In genomic region chr10:18435454-18435853, GRCm38 (mm10) we compare ENCODE assay signal across 19 mouse cellular contexts.
DNase-seq lines count a peak whose midpoint lies in the region; ATAC-seq and TF ChIP-seq lines count a peak whose summit lies in the region.
"Had no signal": no experiment of that assay in that cellular context is flagged by ENCODE, and none has a peak within 500 bp of the region (broad histone marks: within the 10 kb centered on the region; RNA-seq: fewer than 3 reads in every experiment).

No protein-coding gene starts in this region.

- DNase-seq in gastrocnemius, adult 2 months = no peak
- DNase-seq in gastrocnemius, postnatal 10 days = no peak
- peak; percentile 71 for DNase-seq in NIH3T3 (ENCODE audit: low read depth)
- no peak for DNase-seq in adrenal gland, postnatal 4 days (ENCODE audit: low spot score in 2 of 2)
- DNase-seq: adrenal gland, postnatal 36 days; cerebellum, adult 9-11 months; heart, adult 18-20 months; kidney, adult 18-20 months; kidney, postnatal 36 days; lung, postnatal 10 days; thymus, postnatal 25 days had no signal

- peaks cover 26% of the 10 kb centered on the region for H3K4me1 ChIP-seq in kidney, embryonic 15.5 days
- peaks cover 11% of the 10 kb centered on the region; the same call in 1 of the 2 replicates for H3K4me1 ChIP-seq in kidney, embryonic 14.5 days (ENCODE audit: control insufficient read depth, insufficient read depth, low read length)
- peaks cover 63% of the 10 kb centered on the region for H3K4me1 ChIP-seq in limb, embryonic 13.5 days
- peaks cover 21% of the 10 kb centered on the region for H3K4me1 ChIP-seq in neural tube, embryonic 15.5 days

- TF ChIP-seq CTCF in gastrocnemius, adult 2 months (IDR thresholded peaks at IDR 0.05) = no peak

- no peaks in the 10 kb centered on the region for H3K27me3 ChIP-seq in kidney, embryonic 15.5 days
- H3K27me3 ChIP-seq in kidney, embryonic 14.5 days (ENCODE audit: control insufficient read depth, insufficient read depth, low read length) = no peaks in the 10 kb centered on the region
- no peaks in the 10 kb centered on the region for H3K27me3 ChIP-seq in limb, embryonic 13.5 days
- no peaks in the 10 kb centered on the region for H3K27me3 ChIP-seq in neural tube, embryonic 15.5 days (replicated peaks)
- H3K27me3 ChIP-seq: CH12.LX; forebrain, embryonic 15.5 days; hindbrain, embryonic 12.5 days had no signal

- H3K4me3 ChIP-seq in gastrocnemius, adult 2 months = no peak overlapping the region
- no peak overlapping the region for H3K4me3 ChIP-seq in kidney, embryonic 15.5 days (replicated peaks)
- H3K4me3 ChIP-seq in kidney, embryonic 14.5 days (ENCODE audit: low read length) = no peak overlapping the region
- H3K4me3 ChIP-seq in limb, embryonic 13.5 days = no peak overlapping the region
- no peak overlapping the region for H3K4me3 ChIP-seq in neural tube, embryonic 15.5 days (replicated peaks)
- H3K4me3 ChIP-seq: forebrain, embryonic 15.5 days; hindbrain, embryonic 12.5 days had no signal

- H3K36me3 ChIP-seq in kidney, embryonic 15.5 days = no peaks in the 10 kb centered on the region
- H3K36me3 ChIP-seq in kidney, embryonic 14.5 days (ENCODE audit: control insufficient read depth, insufficient read depth, low read length) = no peaks in the 10 kb centered on the region
- H3K36me3 ChIP-seq in limb, embryonic 13.5 days = no peaks in the 10 kb centered on the region
- H3K36me3 ChIP-seq in neural tube, embryonic 15.5 days = no peaks in the 10 kb centered on the region
- H3K36me3 ChIP-seq: forebrain, embryonic 15.5 days; hindbrain, embryonic 12.5 days had no signal

- H3K4me2 ChIP-seq in kidney, embryonic 15.5 days = no peak overlapping the region
- no peak overlapping the region for H3K4me2 ChIP-seq in kidney, embryonic 14.5 days (replicated peaks; ENCODE audit: low read depth, low read length)
- H3K4me2 ChIP-seq in limb, embryonic 13.5 days (replicated peaks) = peak overlapping the region; percentile 17; the same call in 1 of the 2 replicates
- H3K4me2 ChIP-seq in neural tube, embryonic 15.5 days = no peak overlapping the region
- H3K4me2 ChIP-seq: forebrain, embryonic 15.5 days; hindbrain, embryonic 12.5 days; midbrain, embryonic 11.5 days had no signal

- H3K9ac ChIP-seq in kidney, embryonic 15.5 days = no peak overlapping the region
- H3K9ac ChIP-seq in kidney, embryonic 14.5 days (ENCODE audit: low read depth, low read length) = no peak overlapping the region
- H3K9ac ChIP-seq in limb, embryonic 13.5 days = no peak overlapping the region
- no peak overlapping the region for H3K9ac ChIP-seq in neural tube, embryonic 15.5 days (replicated peaks)
- H3K9ac ChIP-seq: forebrain, embryonic 15.5 days; hindbrain, embryonic 12.5 days had no signal

- WGBS in kidney, embryonic 15.5 days = 61% methylated on average over 6 of the region's 6 CpGs
- 68% methylated on average over 6 of the region's 6 CpGs for WGBS in kidney, embryonic 14.5 days
- 55% methylated on average over 6 of the region's 6 CpGs for WGBS in limb, embryonic 13.5 days
- 78% methylated on average over 6 of the region's 6 CpGs for WGBS in neural tube, embryonic 15.5 days

- no peaks in the 10 kb centered on the region for H3K9me3 ChIP-seq in kidney, embryonic 15.5 days (replicated peaks)
- H3K9me3 ChIP-seq in kidney, embryonic 14.5 days (ENCODE audit: control insufficient read depth, low read length) = no peaks in the 10 kb centered on the region
- no peaks in the 10 kb centered on the region for H3K9me3 ChIP-seq in limb, embryonic 13.5 days
- no peaks in the 10 kb centered on the region for H3K9me3 ChIP-seq in neural tube, embryonic 15.5 days (replicated peaks)
- H3K9me3 ChIP-seq: forebrain, embryonic 15.5 days; hindbrain, embryonic 12.5 days had no signal

- ATAC-seq in kidney, embryonic 15.5 days (replicated peaks; ENCODE audit: low FRiP score) = no peak
- no peak for ATAC-seq in kidney, embryonic 14.5 days (ENCODE audit: low FRiP score, low TSS enrichment)
- ATAC-seq in limb, embryonic 13.5 days (ENCODE audit: low FRiP score, low read depth) = peak; percentile 13; the same call in 1 of the 2 replicates
- ATAC-seq in neural tube, embryonic 15.5 days (ENCODE audit: low FRiP score) = no peak
- ATAC-seq: forebrain, embryonic 15.5 days had no signal

- H3K27ac ChIP-seq in gastrocnemius, adult 2 months = peak overlapping the region; percentile 25; the same call in 1 of the 2 replicates
- peak overlapping the region; percentile 9; the same call in 1 of the 2 replicates for H3K27ac ChIP-seq in kidney, embryonic 15.5 days
- no peak overlapping the region for H3K27ac ChIP-seq in kidney, embryonic 14.5 days (ENCODE audit: low read depth, low read length)
- H3K27ac ChIP-seq in limb, embryonic 13.5 days = peak overlapping the region; percentile 80
- H3K27ac ChIP-seq in neural tube, embryonic 15.5 days (replicated peaks) = no peak overlapping the region
- H3K27ac ChIP-seq: hindbrain, embryonic 12.5 days had no signal

- intact Hi-C loops in gastrocnemius, adult 2 months (cut with DNase I) = no loop called here

Comparison
In these comparisons a context has a peak if more than half of its experiments do, and no peak if none do; other contexts are left out.
1. H3K27ac ChIP-seq: peak in gastrocnemius, adult 2 months (single experiment), kidney, embryonic 15.5 days (single experiment) and limb, embryonic 13.5 days (single experiment); none in kidney, embryonic 14.5 days (single experiment) and neural tube, embryonic 15.5 days (single experiment).